Mouse (Mus musculus) ES-E14 (cell line): Measurements from ENCODE around the gene Zfp382. TPM values are rescaled to one million over a fixed set of nuclear protein-coding genes. Genes with fewer than 3 reads are reported as not detected.

Experiments used
- DNase-seq: peaks from one replicate; pipeline ENCODE4 v3.0.0-alpha.2; 2013; ENCODE audit warnings: low read depth, low spot score
- H3K27ac ChIP-seq: 2 replicates; pipeline ENCODE4 v1.5.1; 2012; ENCODE audit warnings: low read depth, mild to moderate bottlenecking, low read length, moderate library complexity, mixed read lengths; ENCODE audit not compliant: poor library complexity, insufficient read depth, severe bottlenecking
- H3K36me3 ChIP-seq: 2 replicates; pipeline ENCODE4 v1.6.1; 2012; ENCODE audit warnings: mild to moderate bottlenecking, low read length, moderate library complexity, mixed read lengths; ENCODE audit not compliant: control insufficient read depth, poor library complexity, insufficient read depth, severe bottlenecking
- H3K4me1 ChIP-seq, 2 experiments: fragments of 150-350 bp in 1 of 2; sonication (generic) in 1 of 2; 2 replicates each; pipeline ENCODE4 v1.6.1; 2012; ENCODE audit warnings: low read length in 2 of 2, mild to moderate bottlenecking in 1 of 2, mixed read lengths in 1 of 2; ENCODE audit not compliant: control insufficient read depth in 2 of 2, insufficient read depth in 2 of 2, poor library complexity in 1 of 2
- H3K4me3 ChIP-seq, 2 experiments: fragments of 150-350 bp in 1 of 2; sonication (generic) in 1 of 2; 2 replicates each; pipeline ENCODE4 v1.5.1; 2012; ENCODE audit warnings: low read length in 2 of 2, low read depth in 1 of 2, mild to moderate bottlenecking in 1 of 2, mixed read lengths in 1 of 2; ENCODE audit not compliant: insufficient read depth in 1 of 2, poor library complexity in 1 of 2, severe bottlenecking in 1 of 2
- H3K9ac ChIP-seq: 2 replicates; pipeline ENCODE4 v1.6.1; 2012; ENCODE audit warnings: low read depth, mild to moderate bottlenecking, low read length, mixed read lengths; ENCODE audit not compliant: poor library complexity, insufficient read depth, severe bottlenecking
- H3K9me3 ChIP-seq: fragments of 150-350 bp; sonication (generic); 2 replicates; pipeline ENCODE4 v1.6.1; 2012; ENCODE audit warnings: low read depth, mild to moderate bottlenecking, low read length; ENCODE audit not compliant: control insufficient read depth, insufficient read depth
- CHD2 ChIP-seq: IDR thresholded peaks from 2 replicates; pipeline ENCODE4 v1.6.1; 2014; ENCODE audit warnings: mild to moderate bottlenecking, low read depth, low read length, inconsistent platforms
- HCFC1 ChIP-seq: IDR thresholded peaks from 2 replicates; pipeline ENCODE4 v1.6.1; 2012; ENCODE audit warnings: low read length, inconsistent platforms, borderline replicate concordance; ENCODE audit not compliant: insufficient read depth
- MAFK ChIP-seq: IDR thresholded peaks from 2 replicates; pipeline ENCODE4 v1.6.1; 2014; ENCODE audit warnings: mild to moderate bottlenecking, low read depth, low read length, inconsistent platforms; ENCODE audit not compliant: insufficient read depth
- ZC3H11A ChIP-seq: IDR thresholded peaks from 2 replicates; pipeline ENCODE4 v1.6.1; 2012; ENCODE audit warnings: low read depth, mild to moderate bottlenecking, inconsistent platforms, low read length, borderline replicate concordance
- ZNF384 ChIP-seq: IDR thresholded peaks from 2 replicates; pipeline ENCODE4 v1.6.1; 2012; ENCODE audit warnings: low read depth, low read length, inconsistent platforms
- in situ Hi-C, 2 experiments: fragments of 600-800 bp; cut with MboI; formaldehyde crosslinking; loops; one replicate each; pipeline ENCODE4 v1.15.1; 2025; ENCODE audit warnings: low sequenced_read_pairs in 2 of 2, inconsistent platforms in 1 of 2; ENCODE audit not compliant: unreplicated experiment in 2 of 2
- total RNA-seq: library from RNA; depleted of rRNA; stranded (reverse); fragments of 300-350 nt; gene quantifications from 2 replicates; pipeline ENCODE4 v1.2.3, GENCODE M21; 2012

Zfp382 gene
- total RNA-seq, 1 experiment = 5.3 TPM

DNA sequence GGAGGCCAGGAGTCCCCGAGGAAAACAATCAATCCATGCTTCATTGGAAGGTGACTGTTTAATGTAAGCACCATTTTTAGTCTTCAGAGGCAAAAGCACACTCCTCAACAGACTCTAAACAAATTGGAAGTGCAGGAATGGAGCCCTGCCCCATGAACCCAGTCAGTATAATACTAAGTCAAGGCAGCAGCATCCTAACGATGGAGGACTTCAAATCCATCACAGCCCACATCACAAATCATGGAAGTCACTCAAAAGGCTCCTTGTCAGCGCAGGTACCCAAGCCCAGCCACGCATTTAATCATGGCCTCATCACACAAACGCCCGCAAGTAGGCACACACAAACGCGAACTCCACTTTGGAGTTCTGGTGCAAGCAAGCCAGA lies 21.4 kb downstream of the Zfp382 start:
- DNase-seq = no peak
- H3K36me3 ChIP-seq = no peaks in the 10 kb centered on the region
- no peaks in the 10 kb centered on the region for H3K9me3 ChIP-seq
- peak overlapping the region; percentile 75; the same call in 1 of the 2 replicates for H3K9ac ChIP-seq
- H3K4me3 ChIP-seq = peak overlapping the region; percentile 66 to 71
- H3K4me1 ChIP-seq = no peaks in the 10 kb centered on the region
- in situ Hi-C loops = no loop called here
- TF ChIP-seq CHD2 (no peak), HCFC1 (no peak), ZNF384 (no peak), MAFK (no peak), ZC3H11A (no peak)
- H3K27ac ChIP-seq = no peak overlapping the region

DNA sequence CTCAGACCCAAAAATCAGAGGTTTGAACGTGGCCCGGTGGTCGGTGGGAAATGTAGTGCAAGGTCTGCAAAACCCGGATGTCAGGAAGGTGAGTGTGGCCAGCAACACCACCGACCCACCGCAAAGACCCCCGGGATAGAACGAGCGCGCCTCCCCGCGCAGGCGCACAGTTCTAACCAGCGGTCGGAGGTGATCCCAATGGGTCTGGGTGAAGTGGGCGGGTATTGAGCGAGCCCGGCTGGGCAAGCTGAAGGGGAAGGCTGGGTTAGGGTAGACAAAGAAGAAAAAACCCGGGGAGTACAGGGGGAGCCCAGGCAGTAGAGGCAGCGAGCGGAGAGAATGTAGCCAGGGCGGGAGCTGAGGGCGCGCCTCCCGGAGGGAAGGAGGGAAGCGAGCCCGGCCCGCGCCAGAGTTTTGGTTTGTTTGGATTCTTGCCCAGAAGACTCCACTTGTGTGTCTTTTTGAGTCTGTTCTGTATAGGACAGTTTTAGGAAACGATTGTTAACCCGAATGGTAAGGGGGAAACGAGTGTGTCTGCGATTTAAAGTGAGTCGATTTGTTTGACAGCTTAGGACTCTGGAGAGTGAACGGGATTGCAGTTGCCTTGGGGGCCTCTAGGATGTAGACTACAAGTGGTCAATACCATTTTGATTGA lies 21.9 kb downstream of the Zfp382 start:
- Histone ChIP-seq H3K27ac (no peak overlapping the region), H3K4me1 (no peaks in the 10 kb centered on the region), H3K4me3 (peak overlapping the region; percentile 66 to 71), H3K9me3 (no peaks in the 10 kb centered on the region), H3K36me3 (no peaks in the 10 kb centered on the region), H3K9ac (peak overlapping the region; percentile 79)
- peak; percentile 74 for DNase-seq
- TF ChIP-seq ZC3H11A = no peak
- peak; percentile 86 for TF ChIP-seq HCFC1
- in situ Hi-C loops = no loop called here

DNA sequence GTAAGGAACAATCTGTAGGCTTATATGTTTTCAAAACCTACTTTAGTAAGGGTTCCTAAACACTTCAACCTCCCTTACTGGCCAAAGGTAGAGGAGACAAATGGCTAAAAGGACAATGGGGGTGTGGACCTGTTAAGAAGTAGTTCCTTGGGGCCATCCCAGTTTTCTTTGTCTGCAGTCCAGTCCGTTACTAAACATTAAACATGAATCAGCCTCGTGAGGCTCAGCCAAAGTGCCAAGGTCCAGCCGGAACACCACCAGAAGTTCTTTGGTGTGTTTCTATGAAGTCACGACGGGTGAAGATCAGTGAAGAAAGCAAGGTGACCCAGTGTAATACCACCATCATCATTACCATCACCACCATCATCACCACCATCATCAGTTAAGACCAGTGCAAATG lies 25.3 kb downstream of the Zfp382 start:
- Histone ChIP-seq H3K9ac (no peak overlapping the region), H3K4me1 (no peaks in the 10 kb centered on the region), H3K9me3 (no peaks in the 10 kb centered on the region), H3K4me3 (no peak overlapping the region), H3K36me3 (no peaks in the 10 kb centered on the region), H3K27ac (no peak overlapping the region)
- in situ Hi-C loops = no loop called here
- TF ChIP-seq ZNF384 (no peak), HCFC1 (no peak)
- DNase-seq = no peak

DNA sequence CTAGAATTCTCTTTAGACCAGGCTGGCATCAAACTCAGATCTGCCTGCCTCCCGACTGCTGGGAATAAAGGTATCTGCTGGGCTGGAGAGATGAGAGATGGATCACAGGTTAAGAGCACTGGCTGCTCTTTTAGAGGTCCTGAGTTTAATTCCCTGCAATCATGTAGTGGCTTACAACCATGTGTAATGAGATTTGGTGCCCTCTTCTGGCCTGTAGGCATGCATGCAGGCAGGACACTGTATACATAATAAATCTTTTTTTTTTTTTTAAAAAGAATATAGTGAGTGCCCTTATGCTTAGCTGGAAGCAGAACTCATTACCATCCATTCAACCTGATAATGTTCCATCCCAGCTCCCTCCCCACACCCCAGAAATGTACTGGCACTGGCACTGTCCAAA lies 32.3 kb downstream of the Zfp382 start:
- Histone ChIP-seq H3K27ac (no peak overlapping the region), H3K9ac (no peak overlapping the region), H3K9me3 (0 out of 2 replicates have a peak, but pooled peaks cover 1% of the 10 kb centered on the region), H3K4me3 (no peak overlapping the region), H3K4me1 (peaks cover 2 to 4% of the 10 kb centered on the region in 2 experiments; a peak in 1 of 4 replicates), H3K36me3 (peaks cover 2% of the 10 kb centered on the region; the same call in 1 of the 2 replicates)
- in situ Hi-C loops = loop anchor here in 1 of 2 experiments (10.0 kb wide), 1 partner anchor 61 kb away; no protein-coding TSS in a partner anchor
- no peak for DNase-seq
- TF ChIP-seq ZC3H11A (no peak), ZNF384 (peak; percentile 90), HCFC1 (no peak)

DNA sequence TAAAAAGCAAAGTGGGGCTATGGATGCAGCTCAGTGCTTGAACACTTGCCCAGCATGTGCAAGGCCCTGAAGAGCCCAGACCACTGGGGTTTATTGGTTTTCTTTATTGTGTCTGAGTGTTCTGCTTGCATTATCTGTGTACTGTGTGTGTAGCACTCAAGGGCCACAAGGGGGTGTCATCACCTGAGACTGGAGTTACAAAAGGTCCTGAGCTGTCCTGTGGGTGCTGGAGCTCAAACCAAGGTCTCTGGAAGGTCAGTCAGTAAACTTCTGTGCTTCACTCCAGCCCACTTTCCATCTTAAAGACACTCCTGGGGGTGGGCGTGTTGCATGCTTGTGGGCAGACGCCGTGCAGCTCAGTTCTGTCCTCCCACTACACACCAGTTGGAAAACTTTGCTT lies 33.8 kb downstream of the Zfp382 start:
- DNase-seq = peak; percentile 60
- 0 out of 2 replicates have a peak, but pooled peaks cover 2% of the 10 kb centered on the region for H3K9me3 ChIP-seq
- in situ Hi-C loops = loop anchor here in 1 of 2 experiments (10.0 kb wide), 1 partner anchor 59 kb away; no protein-coding TSS in a partner anchor
- TF ChIP-seq ZNF384 = no peak
- no peak for TF ChIP-seq CHD2
- TF ChIP-seq ZC3H11A = no peak
- no peak for TF ChIP-seq HCFC1
- no peak for TF ChIP-seq MAFK
- no peak overlapping the region for H3K27ac ChIP-seq
- H3K4me1 ChIP-seq = peaks cover 2 to 4% of the 10 kb centered on the region in 2 experiments; a peak in 1 of 4 replicates
- peaks cover 9% of the 10 kb centered on the region for H3K36me3 ChIP-seq
- H3K4me3 ChIP-seq = no peak overlapping the region
- H3K9ac ChIP-seq = no peak overlapping the region
